Mouse (Mus musculus): ENCODE measurements around the gene Trap1. TPM values are rescaled to one million over a fixed set of nuclear protein-coding genes. Genes with fewer than 3 reads are reported as not detected.
A peak's percentile ranks its signal among the peaks of the same experiment; 100 is the strongest.
"Not testable (repeated sequence)": the region's sequence is repeated elsewhere in the genome, so short reads cannot be mapped to it uniquely, and the experiment has no call there.

The Trap1 gene
- polyA plus RNA-seq, 1 experiment: 90.4 TPM

GRCm38 (mm10) chr16:4087214-4087913 lies 9.7 kb upstream of the Trap1 start:
- Histone ChIP-seq H3K36me3 (ENCODE audit: control insufficient read depth, insufficient read depth) (peaks cover 73% of the 10 kb centered on the region), H3ac (ENCODE audit: control insufficient read depth, insufficient read length, low read depth) (no peak overlapping the region), H3K79me2 (ENCODE audit: control insufficient read depth, insufficient read depth) (no peaks in the 10 kb centered on the region), H3K79me3 (ENCODE audit: low read depth) (no peaks in the 10 kb centered on the region), H3K27me3 (ENCODE audit: control insufficient read depth, insufficient read depth, insufficient read length) (no peaks in the 10 kb centered on the region), H3K4me3 (ENCODE audit: insufficient read depth, poor library complexity, severe bottlenecking) (no peak overlapping the region)
- TF ChIP-seq MYOD1 (IDR thresholded peaks at IDR 0.05; ENCODE audit: control insufficient read depth, insufficient read length, low read depth): no peak
- TF ChIP-seq MYOG (IDR thresholded peaks at IDR 0.05; ENCODE audit: control insufficient read depth, extremely low read depth, insufficient read length): no peak
- TF ChIP-seq CTCF (IDR thresholded peaks at IDR 0.05; ENCODE audit: control insufficient read depth, insufficient read depth, insufficient read length): no peak
- TF ChIP-seq FOSL1 (IDR thresholded peaks at IDR 0.05; ENCODE audit: insufficient read depth, low read length, poor library complexity, severe bottlenecking): no peak
- no peak for TF ChIP-seq CEBPB (IDR thresholded peaks at IDR 0.05; ENCODE audit: low read depth)
- TF ChIP-seq MAX (IDR thresholded peaks at IDR 0.05): no peak
- TF ChIP-seq USF1 (IDR thresholded peaks at IDR 0.05; ENCODE audit: low read depth): no peak

- H3K4me3 ChIP-seq (ENCODE audit: insufficient read depth, poor library complexity, severe bottlenecking): no peak overlapping the region
- no peak for TF ChIP-seq USF1 (IDR thresholded peaks at IDR 0.05; ENCODE audit: low read depth)
- TF ChIP-seq MYOD1 (IDR thresholded peaks at IDR 0.05; ENCODE audit: control insufficient read depth, insufficient read length, low read depth): no peak
- no peak for TF ChIP-seq MAX (IDR thresholded peaks at IDR 0.05)
- TF ChIP-seq FOSL1 (IDR thresholded peaks at IDR 0.05; ENCODE audit: insufficient read depth, low read length, poor library complexity, severe bottlenecking): no peak
- no peak for TF ChIP-seq CEBPB (IDR thresholded peaks at IDR 0.05; ENCODE audit: low read depth)
- TF ChIP-seq MYOG (IDR thresholded peaks at IDR 0.05; ENCODE audit: control insufficient read depth, extremely low read depth, insufficient read length): no peak
- TF ChIP-seq CTCF (IDR thresholded peaks at IDR 0.05; ENCODE audit: control insufficient read depth, insufficient read depth, insufficient read length): no peak
- no peak overlapping the region for H3ac ChIP-seq (ENCODE audit: control insufficient read depth, insufficient read length, low read depth)
- no peaks in the 10 kb centered on the region for H3K79me3 ChIP-seq (ENCODE audit: low read depth)
- no peaks in the 10 kb centered on the region for H3K27me3 ChIP-seq (ENCODE audit: control insufficient read depth, insufficient read depth, insufficient read length)
- peaks cover 60% of the 10 kb centered on the region for H3K36me3 ChIP-seq (ENCODE audit: control insufficient read depth, insufficient read depth)
- no peaks in the 10 kb centered on the region for H3K79me2 ChIP-seq (ENCODE audit: control insufficient read depth, insufficient read depth)
Observed at GRCm38 (mm10) chr16:4085851-4086387, 8.3 kb upstream of the Trap1 start.

- TF ChIP-seq MYOG (IDR thresholded peaks at IDR 0.05; ENCODE audit: control insufficient read depth, extremely low read depth, insufficient read length): no peak
- TF ChIP-seq CEBPB (IDR thresholded peaks at IDR 0.05; ENCODE audit: low read depth): no peak
- TF ChIP-seq MYOD1 (IDR thresholded peaks at IDR 0.05; ENCODE audit: control insufficient read depth, insufficient read length, low read depth): no peak
- no peak for TF ChIP-seq MAX (IDR thresholded peaks at IDR 0.05)
- no peak for TF ChIP-seq FOSL1 (IDR thresholded peaks at IDR 0.05; ENCODE audit: insufficient read depth, low read length, poor library complexity, severe bottlenecking)
- Histone ChIP-seq H3K79me3 (ENCODE audit: low read depth) (no peaks in the 10 kb centered on the region), H3K27me3 (ENCODE audit: control insufficient read depth, insufficient read depth, insufficient read length) (no peaks in the 10 kb centered on the region), H3ac (ENCODE audit: control insufficient read depth, insufficient read length, low read depth) (no peak overlapping the region), H3K4me3 (ENCODE audit: insufficient read depth, poor library complexity, severe bottlenecking) (no peak overlapping the region), H3K36me3 (ENCODE audit: control insufficient read depth, insufficient read depth) (peaks cover 51% of the 10 kb centered on the region), H3K79me2 (ENCODE audit: control insufficient read depth, insufficient read depth) (no peaks in the 10 kb centered on the region)
Observed at GRCm38 (mm10) chr16:4085051-4085450, 7.4 kb upstream of the Trap1 start.

GRCm38 (mm10) chr16:4080419-4080818 lies 2.8 kb upstream of the Trap1 start:
- H3K79me2 ChIP-seq (ENCODE audit: control insufficient read depth, insufficient read depth): peaks cover 23% of the 10 kb centered on the region
- H3K79me3 ChIP-seq (ENCODE audit: low read depth): peaks cover 19% of the 10 kb centered on the region
- H3K36me3 ChIP-seq (ENCODE audit: control insufficient read depth, insufficient read depth): peaks cover 13% of the 10 kb centered on the region
- not testable (repeated sequence) for H3ac ChIP-seq (ENCODE audit: control insufficient read depth, insufficient read length, low read depth); H3K4me3 ChIP-seq (ENCODE audit: insufficient read depth, poor library complexity, severe bottlenecking); H3K27me3 ChIP-seq (ENCODE audit: control insufficient read depth, insufficient read depth, insufficient read length)

GRCm38 (mm10) chr16:4079656-4080055 lies 2.0 kb upstream of the Trap1 start:
- peaks cover 26% of the 10 kb centered on the region for H3K79me3 ChIP-seq (ENCODE audit: low read depth)
- no peak for TF ChIP-seq MYOD1 (IDR thresholded peaks at IDR 0.05; ENCODE audit: control insufficient read depth, insufficient read length, low read depth)
- no peak for TF ChIP-seq MYOG (IDR thresholded peaks at IDR 0.05; ENCODE audit: control insufficient read depth, extremely low read depth, insufficient read length)
- TF ChIP-seq FOSL1 (IDR thresholded peaks at IDR 0.05; ENCODE audit: insufficient read depth, low read length, poor library complexity, severe bottlenecking): no peak
- no peaks in the 10 kb centered on the region for H3K27me3 ChIP-seq (ENCODE audit: control insufficient read depth, insufficient read depth, insufficient read length)
- H3K79me2 ChIP-seq (ENCODE audit: control insufficient read depth, insufficient read depth): peaks cover 30% of the 10 kb centered on the region
- no peak overlapping the region for H3K4me3 ChIP-seq (ENCODE audit: insufficient read depth, poor library complexity, severe bottlenecking)
- H3K36me3 ChIP-seq (ENCODE audit: control insufficient read depth, insufficient read depth): peaks cover 7% of the 10 kb centered on the region
- no peak overlapping the region for H3ac ChIP-seq (ENCODE audit: control insufficient read depth, insufficient read length, low read depth)

- H3K79me2 ChIP-seq (ENCODE audit: control insufficient read depth, insufficient read depth): peaks cover 44% of the 10 kb centered on the region
- not testable (repeated sequence) for H3ac ChIP-seq (ENCODE audit: control insufficient read depth, insufficient read length, low read depth); H3K36me3 ChIP-seq (ENCODE audit: control insufficient read depth, insufficient read depth); H3K27me3 ChIP-seq (ENCODE audit: control insufficient read depth, insufficient read depth, insufficient read length)
- H3K79me3 ChIP-seq (ENCODE audit: low read depth): peaks cover 39% of the 10 kb centered on the region
- peak overlapping the region; percentile 76 for H3K4me3 ChIP-seq (ENCODE audit: insufficient read depth, poor library complexity, severe bottlenecking)
Observed at GRCm38 (mm10) chr16:4078302-4078701, 675 bp upstream of the Trap1 start.

All from C2C12 (cell line).